Mouse (Mus musculus): ENCODE measurements at regions not wholly inside any gene's neighbourhood (a gene's known extent, or its start where the extent isn't known, plus 50 kb on each side); places are given as distances from the start of the nearest gene placed in this dataset.

DNA sequence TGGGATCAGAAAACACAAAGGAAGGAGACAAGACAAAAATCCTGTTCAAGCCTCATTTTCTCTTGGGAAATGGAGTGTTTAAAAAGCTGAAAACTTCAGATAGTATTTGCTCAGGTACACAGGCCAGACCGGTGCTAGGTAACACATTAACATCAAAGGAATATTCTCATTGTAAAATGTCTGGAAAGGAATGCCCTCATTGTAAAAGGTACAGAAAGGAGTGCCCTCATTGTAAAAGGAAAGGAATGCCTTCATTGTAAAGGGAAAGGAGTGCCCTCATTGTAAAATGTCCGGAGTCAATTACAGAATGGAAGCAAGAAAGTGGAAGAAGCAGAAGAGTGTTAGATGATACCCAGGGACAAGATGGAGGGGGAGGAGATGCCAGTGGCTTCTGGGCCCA, 2694.7 kb downstream of the Gm37988 start:
- TF ChIP-seq EP300 (IDR thresholded peaks at IDR 0.05; ENCODE audit: insufficient read depth, low read depth, low read length) (no peak), CTCF (IDR thresholded peaks at IDR 0.05; ENCODE audit: low read depth, low read length) (no peak), POLR2A (IDR thresholded peaks at IDR 0.05; ENCODE audit: insufficient read depth, low read length) (no peak)
